Mouse (Mus musculus) embryonic facial prominence, embryonic 15.5 days (tissue): ENCODE measurements around the gene Evi5. TPM values are rescaled to one million over a fixed set of nuclear protein-coding genes. Genes with fewer than 3 reads are reported as not detected.

Experiments
- ATAC-seq: fragments of 200-750 bp; cut with Nextera tagmentation; 2 replicates; pipeline ENCODE4 v1.8.0; 2017; ENCODE audit warnings: low read depth, moderate TSS enrichment; ENCODE audit not compliant: insufficient number of reproducible peaks, low FRiP score, low TSS enrichment
- H3K27ac ChIP-seq: fragments of 300-500 bp; sonication (generic); replicated peaks from 2 replicates; pipeline ENCODE4 v1.5.1; 2015; ENCODE audit warnings: mild to moderate bottlenecking, inconsistent platforms
- H3K27me3 ChIP-seq: fragments of 300-500 bp; sonication (generic); 2 replicates; pipeline ENCODE4 v1.6.1; 2015; ENCODE audit warnings: inconsistent platforms
- H3K36me3 ChIP-seq: fragments of 300-500 bp; sonication (generic); 2 replicates; pipeline ENCODE4 v1.6.1; 2015; ENCODE audit warnings: mild to moderate bottlenecking, inconsistent platforms
- H3K4me1 ChIP-seq: fragments of 300-500 bp; sonication (generic); 2 replicates; pipeline ENCODE4 v1.6.1; 2015; ENCODE audit warnings: inconsistent platforms
- H3K4me2 ChIP-seq: fragments of 300-500 bp; sonication (generic); replicated peaks from 2 replicates; pipeline ENCODE4 v1.6.1; 2015; ENCODE audit warnings: mild to moderate bottlenecking, inconsistent platforms
- H3K4me3 ChIP-seq: fragments of 300-500 bp; sonication (generic); replicated peaks from 2 replicates; pipeline ENCODE4 v1.5.1; 2015; ENCODE audit warnings: mild to moderate bottlenecking, inconsistent platforms
- H3K9ac ChIP-seq: fragments of 300-500 bp; sonication (generic); 2 replicates; pipeline ENCODE4 v1.6.1; 2015; ENCODE audit warnings: inconsistent platforms
- H3K9me3 ChIP-seq: fragments of 300-500 bp; sonication (generic); replicated peaks from 2 replicates; pipeline ENCODE4 v1.6.1; 2016; ENCODE audit warnings: inconsistent platforms
- WGBS: fragments of 180-500 bp; shearing (Covaris S2); methylation state at CpG from one replicate; pipeline ENCODE4 v1.1.7; 2015; 5-methylcytosine and 5-hydroxymethylcytosine counted together
- polyA plus RNA-seq: library from polyadenylated mRNA; unstranded; fragments of >200 nt; fragmentation: Nextera tagmentation; extraction: Ambion mirVana; gene quantifications from 2 replicates; pipeline ENCODE4 v1.2.1, GENCODE M21; 2015

Gene Evi5
- polyA plus RNA-seq = 64.0 and 65.1 TPM in 2 replicates

- H3K27me3 ChIP-seq = no peaks in the 10 kb centered on the region
- no peak for ATAC-seq
- no peaks in the 10 kb centered on the region for H3K9me3 ChIP-seq
- no peak within 1 kb of the TSS for H3K4me2 ChIP-seq
- no peak within 1 kb of the TSS for H3K4me3 ChIP-seq
- H3K36me3 ChIP-seq = no peaks in the 10 kb centered on the region
- H3K4me1 ChIP-seq = no peaks in the 10 kb centered on the region
- no peak within 1 kb of the TSS for H3K27ac ChIP-seq
- H3K9ac ChIP-seq = no peak within 1 kb of the TSS
- WGBS = 36% methylated on average over 4 of the region's 4 CpGs
These were observed at the start of gene Evi5 for GRCm38 (mm10) chr5:107874561-107875260. Gene Evi5 (minus strand): TSS chr5:107875107.

GRCm38 (mm10) chr5:107924564-107924963, 49.7 kb upstream of the Evi5 start:
- Histone ChIP-seq H3K4me3 (no peak overlapping the region), H3K9me3 (no peaks in the 10 kb centered on the region), H3K4me1 (peaks cover 5% of the 10 kb centered on the region; the same call in 1 of the 2 replicates), H3K27me3 (no peaks in the 10 kb centered on the region), H3K9ac (no peak overlapping the region), H3K36me3 (no peaks in the 10 kb centered on the region), H3K4me2 (no peak overlapping the region), H3K27ac (no peak overlapping the region)
- ATAC-seq = no peak
- 80% methylated on average over 8 of the region's 8 CpGs for WGBS

DNA sequence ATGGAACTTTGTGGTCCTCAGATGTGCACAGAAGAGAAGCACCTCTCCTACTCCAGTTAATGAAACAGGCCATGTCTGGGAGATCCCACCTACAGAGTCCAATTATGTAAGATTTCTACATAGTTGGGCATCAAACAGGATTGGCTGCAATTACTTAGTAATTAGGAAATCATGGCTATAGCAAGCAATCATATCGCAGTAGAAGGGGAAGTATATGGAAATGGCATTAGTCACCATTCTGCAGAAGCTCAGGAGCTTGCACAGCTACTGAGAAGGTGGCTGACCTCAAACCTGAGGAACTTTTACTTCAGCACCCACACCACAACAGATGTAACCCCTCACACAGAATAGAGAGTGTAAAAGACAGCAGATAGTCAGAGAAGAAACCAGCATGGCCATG, 47.9 kb upstream of the Evi5 start:
- Histone ChIP-seq H3K27ac (no peak overlapping the region), H3K4me1 (peaks cover 5% of the 10 kb centered on the region; the same call in 1 of the 2 replicates), H3K27me3 (no peaks in the 10 kb centered on the region), H3K4me3 (no peak overlapping the region), H3K4me2 (no peak overlapping the region), H3K9ac (no peak overlapping the region), H3K36me3 (no peaks in the 10 kb centered on the region), H3K9me3 (no peaks in the 10 kb centered on the region)
- no peak for ATAC-seq
- whole genome bisulfite sequencing = 71% methylated on average over 1 of the region's 1 CpGs

DNA sequence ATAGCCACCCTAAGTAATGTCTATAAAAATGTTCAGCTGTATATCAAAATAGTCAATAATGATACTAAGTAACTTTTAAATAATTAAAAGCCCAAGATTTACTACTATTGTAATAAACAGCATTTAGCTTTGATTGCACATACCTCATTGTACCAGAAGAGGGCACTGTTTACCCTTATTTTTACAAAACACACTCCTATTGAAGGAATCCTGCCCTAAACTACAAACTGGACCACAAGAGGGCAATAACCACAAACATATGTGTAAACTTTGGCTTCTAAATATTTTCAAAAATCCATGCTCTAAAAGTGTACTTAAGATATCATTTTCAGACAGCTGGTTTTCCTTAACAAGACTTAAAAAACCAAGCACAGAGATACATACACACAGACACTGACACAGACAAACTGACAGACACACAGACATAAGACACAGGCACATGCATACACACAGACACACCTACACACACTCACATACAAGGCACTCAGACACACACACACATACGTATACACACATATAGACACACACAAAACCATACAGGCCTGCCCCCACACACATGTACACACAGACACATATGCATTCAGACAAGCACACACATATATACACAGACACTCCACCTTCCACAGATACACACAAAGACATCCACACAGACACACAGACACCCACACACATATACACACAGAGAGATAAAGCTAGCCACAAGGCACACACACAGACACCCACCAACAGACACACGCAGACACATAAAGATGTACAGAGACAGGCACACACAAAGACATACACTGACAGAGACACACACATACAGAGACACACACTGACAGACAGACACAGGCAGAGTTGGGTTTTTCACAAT, 46.7 kb upstream of the Evi5 start:
- H3K27me3 ChIP-seq = no peaks in the 10 kb centered on the region
- peak overlapping the region; percentile 58; the same call in 1 of the 2 replicates for H3K27ac ChIP-seq
- H3K4me2 ChIP-seq = no peak overlapping the region
- H3K4me1 ChIP-seq = peaks cover 5% of the 10 kb centered on the region; the same call in 1 of the 2 replicates
- no peaks in the 10 kb centered on the region for H3K36me3 ChIP-seq
- ATAC-seq = peak; percentile 70; the same call in 1 of the 2 replicates
- H3K9ac ChIP-seq = no peak overlapping the region
- 72% methylated on average over 2 of the region's 2 CpGs for WGBS
- H3K9me3 ChIP-seq = no peaks in the 10 kb centered on the region
- H3K4me3 ChIP-seq = no peak overlapping the region

DNA sequence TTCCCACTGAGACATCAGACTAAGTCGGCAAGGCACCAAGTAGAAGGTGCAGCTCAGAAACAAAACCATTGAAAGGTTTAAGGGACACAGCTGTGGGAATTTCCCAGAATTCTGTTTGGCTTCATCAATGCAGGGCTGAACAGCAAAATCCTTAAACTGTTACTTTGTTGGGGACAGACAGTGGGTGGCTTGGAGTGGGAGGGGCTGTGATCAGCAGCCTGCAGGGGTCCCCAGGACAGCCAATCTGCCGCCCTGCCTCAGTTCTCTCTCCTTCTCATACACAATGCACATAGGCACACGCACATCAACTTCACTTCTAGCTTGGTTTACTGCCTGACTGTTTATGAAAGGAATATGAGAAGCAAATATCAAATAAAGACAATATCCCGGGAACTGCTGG, 40.4 kb upstream of the Evi5 start:
- 42% methylated on average over 4 of the region's 4 CpGs for WGBS
- no peak for ATAC-seq
- no peak overlapping the region for H3K27ac ChIP-seq

DNA sequence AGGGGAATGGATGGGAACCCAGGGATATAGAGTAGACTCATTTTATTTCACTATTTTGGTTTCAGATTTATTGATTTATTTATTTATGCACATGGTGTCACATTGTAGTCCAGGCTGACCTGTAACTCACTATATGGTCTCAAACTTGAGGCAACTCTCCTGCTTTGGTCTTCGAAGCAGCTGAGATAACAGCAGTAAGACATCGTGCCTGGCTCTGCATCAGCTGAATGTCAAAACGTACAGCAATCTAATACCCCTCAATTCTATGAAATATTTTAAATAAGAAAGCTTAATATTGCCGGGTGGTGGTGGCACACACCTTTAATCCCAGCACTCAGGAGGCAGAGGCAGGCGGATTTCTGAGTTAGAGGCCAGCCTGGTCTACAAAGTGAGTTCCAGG, 36.1 kb upstream of the Evi5 start:
- Histone ChIP-seq H3K4me3 (no peak overlapping the region), H3K9me3 (no peaks in the 10 kb centered on the region), H3K27me3 (no peaks in the 10 kb centered on the region), H3K9ac (no peak overlapping the region), H3K27ac (no peak overlapping the region), H3K4me2 (no peak overlapping the region), H3K36me3 (peaks cover 41% of the 10 kb centered on the region), H3K4me1 (no peaks in the 10 kb centered on the region)
- ATAC-seq = no peak
- 81% methylated on average over 5 of the region's 5 CpGs for WGBS

More for the DNA sequence above, 40.4 kb upstream of the Evi5 start:
- Histone ChIP-seq H3K9me3 (no peaks in the 10 kb centered on the region), H3K9ac (no peak overlapping the region), H3K36me3 (no peaks in the 10 kb centered on the region), H3K4me2 (no peak overlapping the region), H3K4me3 (no peak overlapping the region), H3K4me1 (no peaks in the 10 kb centered on the region), H3K27me3 (no peaks in the 10 kb centered on the region)

- ATAC-seq = no peak
These were observed 35.2 kb upstream of the Evi5 start for GRCm38 (mm10) chr5:107910084-107910616.

DNA sequence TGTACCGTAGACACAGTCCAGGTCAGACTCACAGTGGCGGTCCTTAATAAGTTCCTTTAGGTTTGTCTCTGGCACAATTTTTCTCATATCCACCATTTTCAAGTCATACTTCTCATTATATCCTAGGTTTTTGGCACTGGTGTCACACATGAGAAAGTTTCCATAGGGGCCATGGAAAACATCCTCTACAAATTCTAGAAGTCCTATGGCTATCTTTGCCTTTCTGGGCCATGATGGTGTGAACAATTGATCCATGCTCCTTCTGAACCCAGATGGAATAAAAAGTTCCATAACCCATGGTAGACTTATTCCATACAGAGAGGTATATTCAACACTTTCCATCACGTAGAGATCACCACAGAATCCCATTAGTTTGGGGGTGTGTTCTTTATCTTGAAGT, 34.8 kb upstream of the Evi5 start:
- Histone ChIP-seq H3K36me3 (peaks cover 53% of the 10 kb centered on the region), H3K27ac (no peak overlapping the region)
- 81% methylated on average over 3 of the region's 3 CpGs for WGBS

More at GRCm38 (mm10) chr5:107910084-107910616, 35.2 kb upstream of the Evi5 start:
- Histone ChIP-seq H3K9ac (no peak overlapping the region), H3K4me1 (no peaks in the 10 kb centered on the region), H3K36me3 (peaks cover 49% of the 10 kb centered on the region), H3K4me2 (no peak overlapping the region), H3K27me3 (no peaks in the 10 kb centered on the region), H3K4me3 (no peak overlapping the region), H3K9me3 (no peaks in the 10 kb centered on the region), H3K27ac (no peak overlapping the region)
- WGBS = 52% methylated on average over 5 of the region's 5 CpGs

DNA sequence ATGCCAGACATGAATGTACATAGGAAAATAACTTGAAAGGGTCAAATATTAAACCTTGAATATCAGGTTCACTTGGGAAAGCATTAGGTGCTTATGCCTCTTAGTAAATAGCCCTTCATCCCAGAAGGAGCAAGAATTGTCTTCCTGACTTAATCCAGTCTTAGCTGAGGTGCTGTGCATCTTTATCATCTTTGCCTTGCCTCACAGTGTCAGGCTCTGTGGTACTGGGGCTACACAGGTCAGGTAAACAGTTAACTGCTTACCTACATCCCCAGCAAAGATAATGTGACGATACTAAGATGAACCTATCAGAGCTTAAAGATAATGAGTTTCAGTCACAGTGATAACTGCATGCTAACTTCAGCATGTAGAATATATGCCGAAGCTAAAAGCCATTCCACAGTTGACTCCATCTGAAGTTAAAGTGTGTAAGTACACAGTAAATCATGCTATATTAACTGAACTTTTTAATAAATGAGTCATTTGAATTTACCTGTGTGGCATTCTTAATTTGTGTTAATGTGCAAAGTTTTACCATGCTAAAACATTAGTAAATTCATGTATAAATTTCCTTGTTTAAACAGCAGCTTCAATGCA, 33.7 kb upstream of the Evi5 start:
- Histone ChIP-seq H3K4me3 (no peak overlapping the region), H3K27me3 (no peaks in the 10 kb centered on the region), H3K36me3 (peaks cover 62% of the 10 kb centered on the region), H3K27ac (no peak overlapping the region), H3K4me1 (no peaks in the 10 kb centered on the region), H3K9me3 (no peaks in the 10 kb centered on the region), H3K4me2 (no peak overlapping the region), H3K9ac (no peak overlapping the region)
- ATAC-seq = no peak
- 87% methylated on average over 2 of the region's 2 CpGs for WGBS

More for the DNA sequence above, 34.8 kb upstream of the Evi5 start:
- ATAC-seq = no peak
- Histone ChIP-seq H3K9me3 (no peaks in the 10 kb centered on the region), H3K4me2 (no peak overlapping the region), H3K4me3 (no peak overlapping the region), H3K4me1 (no peaks in the 10 kb centered on the region), H3K27me3 (no peaks in the 10 kb centered on the region), H3K9ac (no peak overlapping the region)

- Histone ChIP-seq H3K4me1 (peaks cover 4% of the 10 kb centered on the region; the same call in 1 of the 2 replicates), H3K27me3 (no peaks in the 10 kb centered on the region), H3K36me3 (peaks cover 63% of the 10 kb centered on the region), H3K4me2 (no peak overlapping the region), H3K4me3 (no peak overlapping the region), H3K9ac (no peak overlapping the region), H3K9me3 (no peaks in the 10 kb centered on the region), H3K27ac (no peak overlapping the region)
- no peak for ATAC-seq
- 69% methylated on average over 3 of the region's 3 CpGs for WGBS
These were observed 29.4 kb upstream of the Evi5 start for GRCm38 (mm10) chr5:107904325-107904724.
